Mouse (Mus musculus) MEL (cell line): ENCODE measurements around the gene Col18a1. TPM values are rescaled to one million over a fixed set of nuclear protein-coding genes. Genes with fewer than 3 reads are reported as not detected.

Source experiments
- DNase-seq: peaks from one replicate; pipeline ENCODE4 v3.0.0; 2011; ENCODE audit warnings: low read depth, low spot score
- H3K27ac ChIP-seq: 2 replicates; pipeline ENCODE4 v1.5.1; 2012; ENCODE audit warnings: low read depth, mild to moderate bottlenecking, control low read depth, low read length, moderate library complexity; ENCODE audit not compliant: control insufficient read depth
- H3K27me3 ChIP-seq, 2 experiments: fragments of 150-350 bp in 1 of 2; sonication (generic) in 1 of 2; 2 replicates each; pipeline ENCODE4 v1.6.1; 2012; ENCODE audit warnings: low read length in 2 of 2, mild to moderate bottlenecking in 2 of 2, improper control_type of control experiment in 1 of 2, moderate library complexity in 1 of 2; ENCODE audit not compliant: insufficient read depth in 2 of 2, control insufficient read depth in 1 of 2
- H3K36me3 ChIP-seq, 2 experiments: 2 replicates each; pipeline ENCODE4 v1.6.1; 2012 to 2014; ENCODE audit warnings: low read length in 2 of 2, improper control_type of control experiment in 1 of 2, inconsistent platforms in 1 of 2, mild to moderate bottlenecking in 1 of 2; ENCODE audit not compliant: insufficient read depth in 2 of 2, control insufficient read depth in 1 of 2
- H3K4me1 ChIP-seq, 2 experiments: fragments of 150-350 bp in 1 of 2; sonication (generic) in 1 of 2; 2 replicates each; pipeline ENCODE4 v1.6.1; 2012; ENCODE audit warnings: low read length in 2 of 2, improper control_type of control experiment in 1 of 2, mild to moderate bottlenecking in 1 of 2; ENCODE audit not compliant: insufficient read depth in 2 of 2, control insufficient read depth in 1 of 2
- H3K4me3 ChIP-seq, 2 experiments: fragments of 150-350 bp in 1 of 2; sonication (generic) in 1 of 2; 2 replicates each; pipeline ENCODE4 v1.5.1; 2012; ENCODE audit warnings: low read depth in 2 of 2, low read length in 2 of 2, mild to moderate bottlenecking in 2 of 2, moderate library complexity in 2 of 2, control low read depth in 1 of 2, improper control_type of control experiment in 1 of 2; ENCODE audit not compliant: control insufficient read depth in 1 of 2, insufficient read depth in 1 of 2
- H3K79me2 ChIP-seq: 2 replicates; pipeline ENCODE4 v1.6.1; 2012; ENCODE audit warnings: mild to moderate bottlenecking, low read length, moderate library complexity; ENCODE audit not compliant: control insufficient read depth, poor library complexity, insufficient read depth
- H3K9ac ChIP-seq: 2 replicates; pipeline ENCODE4 v1.6.1; 2012; ENCODE audit warnings: low read depth, mild to moderate bottlenecking, control low read depth, low read length, moderate library complexity; ENCODE audit not compliant: control insufficient read depth, poor library complexity, severe bottlenecking
- H3K9me3 ChIP-seq: fragments of 150-350 bp; sonication (generic); replicated peaks from 2 replicates; pipeline ENCODE4 v1.6.1; 2012; ENCODE audit warnings: mild to moderate bottlenecking, low read length, improper control_type of control experiment, moderate library complexity; ENCODE audit not compliant: insufficient read depth
- BHLHE40 ChIP-seq: IDR thresholded peaks from 2 replicates; pipeline ENCODE4 v1.6.1; 2012; ENCODE audit warnings: low read depth, mild to moderate bottlenecking, inconsistent platforms, low read length, improper control_type of control experiment, borderline replicate concordance
- E2F4 ChIP-seq: IDR thresholded peaks from 2 replicates; pipeline ENCODE4 v1.6.1; 2011; ENCODE audit warnings: low read depth, low read length, improper control_type of control experiment, borderline replicate concordance
- ELF1 ChIP-seq: IDR thresholded peaks from 2 replicates; pipeline ENCODE4 v1.6.1; 2014; ENCODE audit warnings: low read depth, mild to moderate bottlenecking, inconsistent platforms, low read length, improper control_type of control experiment, moderate library complexity
- GATA1 ChIP-seq: IDR thresholded peaks from 2 replicates; pipeline ENCODE4 v1.6.1; 2011; ENCODE audit warnings: low read depth, low read length, improper control_type of control experiment
- HCFC1 ChIP-seq: IDR thresholded peaks from 2 replicates; pipeline ENCODE4 v1.6.1; 2012; ENCODE audit warnings: low read depth, mild to moderate bottlenecking, inconsistent platforms, low read length, improper control_type of control experiment, moderate library complexity
- JUND ChIP-seq: IDR thresholded peaks from 2 replicates; pipeline ENCODE4 v1.6.1; 2011; ENCODE audit warnings: low read depth, mild to moderate bottlenecking, improper control_type of control experiment, low read length
- KAT2A ChIP-seq: conservative IDR thresholded peaks from 2 replicates; pipeline ENCODE4 v1.6.1; 2012; ENCODE audit warnings: low read depth, low read length, improper control_type of control experiment, inconsistent platforms
- MEF2A ChIP-seq: IDR thresholded peaks from 2 replicates; pipeline ENCODE4 v1.6.1; 2014; ENCODE audit warnings: low read depth, mild to moderate bottlenecking, inconsistent platforms, low read length, improper control_type of control experiment; ENCODE audit not compliant: poor library complexity, insufficient replicate concordance, severe bottlenecking; ENCODE audit errors: extremely low read depth
- MYC ChIP-seq: IDR thresholded peaks from 2 replicates; pipeline ENCODE4 v1.6.1; 2011; ENCODE audit warnings: low read depth, mild to moderate bottlenecking, low read length, improper control_type of control experiment, moderate library complexity
- POLR2A ChIP-seq, 2 experiments: IDR thresholded peaks; 2 replicates each; pipeline ENCODE4 v1.6.1; 2011 to 2012; ENCODE audit warnings: low read length in 2 of 2, mild to moderate bottlenecking in 2 of 2, control low read depth in 1 of 2, improper control_type of control experiment in 1 of 2, low read depth in 1 of 2, moderate library complexity in 1 of 2; ENCODE audit not compliant: control insufficient read depth in 1 of 2, insufficient read depth in 1 of 2, poor library complexity in 1 of 2
- POLR2AphosphoS2 ChIP-seq: IDR thresholded peaks from 2 replicates; pipeline ENCODE4 v1.6.1; 2011; ENCODE audit warnings: low read length, improper control_type of control experiment
- POLR2AphosphoS5 ChIP-seq: IDR thresholded peaks from 2 replicates; pipeline ENCODE4 v1.6.1; 2012; ENCODE audit warnings: low read depth, borderline replicate concordance, mild to moderate bottlenecking, inconsistent platforms, low read length, moderate library complexity, mixed read lengths
- RAD21 ChIP-seq: IDR thresholded peaks from 2 replicates; pipeline ENCODE4 v1.6.1; 2011; ENCODE audit warnings: mild to moderate bottlenecking, low read depth, low read length, improper control_type of control experiment
- RCOR1 ChIP-seq: IDR thresholded peaks from 2 replicates; pipeline ENCODE4 v1.6.1; 2012; ENCODE audit warnings: low read depth, mild to moderate bottlenecking, inconsistent platforms, low read length, improper control_type of control experiment
- SIN3A ChIP-seq: IDR thresholded peaks from 2 replicates; pipeline ENCODE4 v1.6.1; 2012; ENCODE audit warnings: low read length, improper control_type of control experiment, inconsistent platforms
- TAL1 ChIP-seq: IDR thresholded peaks from 2 replicates; pipeline ENCODE4 v1.6.1; 2012; ENCODE audit warnings: mild to moderate bottlenecking, inconsistent platforms, low read length, moderate library complexity, mixed read lengths
- TBP ChIP-seq: IDR thresholded peaks from 2 replicates; pipeline ENCODE4 v1.8.0; 2011; ENCODE audit warnings: low read depth, low read length, improper control_type of control experiment
- ZC3H11A ChIP-seq: IDR thresholded peaks from 2 replicates; pipeline ENCODE4 v1.6.1; 2012; ENCODE audit warnings: low read depth, mild to moderate bottlenecking, inconsistent platforms, low read length, improper control_type of control experiment
- ZKSCAN1 ChIP-seq: IDR thresholded peaks from 2 replicates; pipeline ENCODE4 v1.6.1; 2012; ENCODE audit warnings: low read depth, mild to moderate bottlenecking, inconsistent platforms, low read length, improper control_type of control experiment, moderate library complexity
- ZNF384 ChIP-seq: IDR thresholded peaks from 2 replicates; pipeline ENCODE4 v1.6.1; 2012; ENCODE audit warnings: low read depth, mild to moderate bottlenecking, inconsistent platforms, low read length, improper control_type of control experiment
- polyA plus RNA-seq, 2 experiments: library from polyadenylated mRNA; stranded (reverse) in 1 of 2; unstranded in 1 of 2; fragments of >175 nt in 1 of 2; fragments of >200 nt in 1 of 2; gene quantifications; 2 replicates each; pipeline versions ENCODE4 v1.2.1 to v1.2.4; 2012; ENCODE audit warnings: low replicate concordance in 2 of 2, low read depth in 1 of 2; ENCODE audit not compliant: insufficient read length in 2 of 2, insufficient read depth in 1 of 2, missing spikeins in 1 of 2
- total RNA-seq: library from RNA; depleted of rRNA; stranded (reverse); fragments of 300-350 nt; gene quantifications from 2 replicates; pipeline ENCODE4 v1.2.3, GENCODE M21; 2012

The Col18a1 gene
- total and polyA plus RNA-seq, 3 experiments = 0.46 to 1.3 TPM; not detected in 1

- no peaks in the 10 kb centered on the region for H3K79me2 ChIP-seq
- H3K36me3 ChIP-seq = peaks cover 0 to 9% of the 10 kb centered on the region in 2 experiments; a peak in 2 of 4 replicates
- TF ChIP-seq POLR2A (IDR thresholded peaks at IDR 0.05; ENCODE audit: control insufficient read depth in 1 of 2, insufficient read depth in 1 of 2, low read depth in 1 of 2, low read length in 2 of 2, poor library complexity in 1 of 2) (no peak), MEF2A (no peak), RCOR1 (no peak), SIN3A (no peak), GATA1 (no peak), ZNF384 (no peak), TAL1 (no peak), TBP (no peak), JUND (no peak), E2F4 (no peak), KAT2A (no peak), HCFC1 (no peak), POLR2AphosphoS5 (no peak)
- TF ChIP-seq, all 39 proteins: peak for 0
- Histone ChIP-seq H3K27ac (no peak overlapping the region), H3K27me3 (no peaks in the 10 kb centered on the region), H3K9me3 (no peaks in the 10 kb centered on the region), H3K9ac (no peak overlapping the region), H3K4me1 (peaks cover 0 to 25% of the 10 kb centered on the region in 2 experiments; a peak in 2 of 4 replicates), H3K4me3 (no peak overlapping the region)
- DNase-seq = no peak
These were observed 39.8 kb upstream of the Col18a1 start for GRCm38 (mm10) chr10:77206134-77206533.

- no peaks in the 10 kb centered on the region for H3K27me3 ChIP-seq
- 0 out of 4 replicates have a peak, but pooled peaks cover 0 to 2% of the 10 kb centered on the region in 2 experiments for H3K36me3 ChIP-seq
- no peak for DNase-seq
- H3K4me3 ChIP-seq = no peak overlapping the region
- H3K27ac ChIP-seq = no peak overlapping the region
- peaks cover 0 to 15% of the 10 kb centered on the region in 2 experiments; a peak in 2 of 4 replicates for H3K4me1 ChIP-seq
- H3K9ac ChIP-seq = no peak overlapping the region
- TF ChIP-seq ZNF384 = no peak
- TF ChIP-seq ZC3H11A = no peak
- no peak for TF ChIP-seq MYC
- TF ChIP-seq ELF1 = no peak
- TF ChIP-seq RAD21 = no peak
- no peak for TF ChIP-seq POLR2AphosphoS2
- TF ChIP-seq BHLHE40 = no peak
- no peak for TF ChIP-seq ZKSCAN1
- no peak for TF ChIP-seq MEF2A
- no peak for TF ChIP-seq POLR2AphosphoS5
- no peak for TF ChIP-seq JUND
- TF ChIP-seq, all 39 proteins: peak for 0
- Histone ChIP-seq H3K9me3 (no peaks in the 10 kb centered on the region), H3K79me2 (no peaks in the 10 kb centered on the region)
These were observed 37.6 kb upstream of the Col18a1 start for GRCm38 (mm10) chr10:77203960-77204359.
